Mouse (Mus musculus) spleen, postnatal 36 days (tissue): ENCODE measurements around the gene Rc3h1.
"Not testable (repeated sequence)": the region's sequence is repeated elsewhere in the genome, so short reads cannot be mapped to it uniquely, and the experiment has no call there.

ENCODE experiments used
- DNase-seq, 2 experiments: peaks; one replicate each; pipeline ENCODE4 v3.0.0; 2022; ENCODE audit warnings: low spot score in 2 of 2, mixed read lengths in 1 of 2

Rc3h1 gene

DNA sequence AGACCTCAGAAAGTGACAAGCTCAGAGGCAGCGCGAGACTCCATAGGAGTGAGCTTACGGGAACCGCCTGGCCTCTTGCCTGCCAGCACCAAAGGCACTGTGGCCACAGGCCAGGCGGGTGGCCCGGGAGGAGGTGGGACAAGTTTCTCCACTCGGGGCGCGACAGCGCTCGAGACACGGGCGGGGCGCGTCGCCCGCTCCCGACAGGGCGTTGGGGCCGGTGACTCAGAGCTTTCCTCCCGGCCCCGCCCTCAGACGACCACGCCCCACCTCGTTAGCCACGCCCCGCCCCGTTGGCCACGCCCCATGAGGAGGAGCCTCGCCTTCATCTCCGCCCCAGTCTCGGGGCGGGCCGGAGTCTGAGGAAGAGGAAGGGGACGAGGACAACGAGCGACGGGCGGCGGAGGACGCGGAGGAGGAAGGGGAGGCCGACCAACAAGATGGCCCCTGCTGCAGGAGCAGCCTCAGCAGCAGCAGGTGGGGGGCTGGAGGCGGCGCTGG, at the start of gene Rc3h1:
Rc3h1 (plus strand) TSS at position 362 of the 501 bp plus-strand sequence.
- peak; percentile 96 to 97 for DNase-seq

DNA sequence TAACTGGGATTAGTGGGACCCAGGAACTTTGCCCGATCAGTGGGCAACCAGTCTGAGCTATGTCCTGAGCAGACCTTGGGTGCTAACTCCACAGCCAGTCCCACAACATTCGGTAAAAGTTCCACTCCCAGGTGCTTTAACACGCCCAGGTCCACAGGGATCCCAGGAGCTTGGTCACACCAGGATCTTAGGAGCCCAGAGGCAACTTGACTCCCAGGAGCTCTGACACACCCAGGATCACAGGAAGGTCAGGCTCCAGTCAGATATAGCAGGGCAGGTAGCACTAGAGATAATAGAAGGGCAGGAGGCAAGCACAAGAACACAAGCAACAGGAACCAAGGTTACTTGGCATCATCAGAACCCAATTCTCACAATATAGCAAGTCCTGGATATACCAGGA, 48.1 kb upstream of the Rc3h1 start:
- no peak for DNase-seq

DNA sequence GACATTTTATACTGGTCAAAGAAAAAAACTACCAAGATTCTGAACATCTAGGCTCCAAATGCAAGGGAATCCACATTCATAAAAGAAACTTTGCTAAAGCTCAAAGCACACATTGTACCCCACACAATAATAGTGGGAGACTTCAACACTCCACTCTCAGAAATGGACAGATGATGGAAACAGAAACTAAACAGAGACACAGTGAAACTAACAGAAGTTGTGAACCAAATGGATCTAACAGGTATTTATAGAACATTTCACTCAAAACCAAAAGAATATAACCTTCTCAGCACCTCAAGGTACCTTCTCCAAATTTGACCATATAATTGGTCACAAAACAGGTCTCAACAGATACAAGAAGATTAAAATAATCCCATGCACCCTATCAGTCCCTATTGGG, 46.3 kb upstream of the Rc3h1 start:
- not testable (repeated sequence) for DNase-seq

DNA sequence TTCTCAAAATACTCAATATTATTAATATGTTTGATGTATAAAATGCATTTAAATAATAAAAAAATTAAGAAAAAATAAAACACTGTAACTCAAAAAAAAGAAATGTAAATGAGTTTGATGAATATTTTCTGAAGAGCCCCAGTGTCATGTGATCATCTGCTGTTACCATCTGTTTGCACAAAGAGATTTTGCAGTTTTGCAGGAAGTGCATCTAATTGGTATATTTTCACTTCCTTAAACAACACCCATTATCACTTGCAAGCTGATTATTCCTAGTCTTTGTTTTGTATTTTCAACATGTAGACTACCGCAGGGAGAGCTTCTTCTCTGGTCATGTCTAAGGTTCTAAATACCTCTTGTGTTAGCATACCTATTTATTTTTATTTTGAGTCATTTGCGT, 45.1 kb upstream of the Rc3h1 start:
- DNase-seq: peak; percentile 14 to 39

DNA sequence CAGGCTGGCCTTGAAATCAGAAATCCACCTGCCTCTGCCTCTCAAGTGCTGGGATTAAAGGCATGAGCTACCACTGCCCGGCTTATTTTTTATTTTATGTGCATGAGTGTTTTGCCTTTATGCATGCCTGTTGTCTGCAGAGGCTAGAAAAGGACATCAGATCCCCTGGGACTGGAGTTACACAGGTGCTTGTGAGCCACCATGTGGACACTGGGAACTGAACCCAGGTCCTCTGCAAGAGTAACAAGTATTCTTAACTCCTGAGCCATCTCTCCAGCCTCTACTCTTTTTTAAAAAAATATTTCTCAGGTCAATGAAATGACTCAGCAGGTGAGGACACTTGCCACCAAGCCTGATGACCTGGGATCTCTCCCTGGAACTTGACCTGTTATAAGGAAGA, 44.6 kb upstream of the Rc3h1 start:
- no peak for DNase-seq

DNA sequence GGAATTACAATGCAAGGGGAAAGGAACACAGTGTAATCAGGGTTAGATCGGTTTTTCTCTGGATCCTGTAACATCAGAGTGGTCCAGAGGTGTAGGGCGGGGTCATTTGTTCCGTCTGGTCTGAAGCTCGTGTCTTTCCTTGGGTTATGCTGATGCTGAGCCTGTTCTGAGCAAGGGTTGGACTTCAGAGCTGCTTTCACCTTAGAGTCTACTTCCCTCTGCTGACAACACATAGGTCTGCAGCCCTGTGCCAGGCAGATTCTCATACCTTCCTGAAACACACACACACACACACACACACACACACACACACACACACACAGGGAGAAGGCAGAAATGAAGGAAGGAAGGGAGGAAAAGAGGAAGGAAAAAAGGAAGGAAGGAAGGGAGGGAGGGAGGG, 43.2 kb upstream of the Rc3h1 start:
- DNase-seq: peak; percentile 40 to 43

DNA sequence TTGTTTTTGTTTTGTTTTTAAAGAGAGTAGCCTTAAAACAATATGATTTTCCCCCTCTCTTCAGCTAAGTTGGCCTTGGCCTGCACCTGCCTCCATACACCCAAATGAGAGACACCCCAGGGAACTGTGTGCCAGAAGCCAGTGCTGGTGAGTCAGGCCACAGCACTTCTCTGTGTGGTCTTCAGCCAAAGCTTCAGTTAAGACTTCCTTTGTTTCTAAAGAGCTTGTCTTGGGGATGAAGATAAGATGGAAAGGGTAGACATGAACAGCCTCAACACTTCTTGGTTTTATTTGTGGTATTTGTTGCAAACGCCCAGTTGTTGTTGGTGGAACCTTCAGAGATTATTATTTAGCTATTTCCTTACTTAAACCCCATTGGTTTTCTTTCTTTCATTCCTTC, 31.5 kb upstream of the Rc3h1 start:
- no peak for DNase-seq

DNA sequence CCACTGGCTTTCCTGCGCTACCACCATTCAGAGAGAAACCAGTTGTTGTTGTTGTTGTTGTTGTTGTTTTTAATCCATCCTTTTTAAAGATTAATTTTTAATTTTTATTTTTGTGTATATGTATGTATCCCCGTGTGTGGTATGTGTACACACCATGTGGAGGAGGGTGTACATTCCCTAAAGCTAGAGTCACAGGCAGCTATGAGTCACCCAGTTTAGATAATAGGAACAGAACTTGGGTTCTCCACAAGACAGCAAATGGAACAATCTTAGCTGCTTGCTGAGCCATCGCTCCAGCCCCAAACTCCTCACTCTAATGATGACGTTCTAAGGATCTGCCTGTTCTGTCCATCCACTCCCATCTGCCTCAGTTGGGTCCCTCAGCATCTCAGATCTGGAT, 29.2 kb upstream of the Rc3h1 start:
- DNase-seq: no peak

DNA sequence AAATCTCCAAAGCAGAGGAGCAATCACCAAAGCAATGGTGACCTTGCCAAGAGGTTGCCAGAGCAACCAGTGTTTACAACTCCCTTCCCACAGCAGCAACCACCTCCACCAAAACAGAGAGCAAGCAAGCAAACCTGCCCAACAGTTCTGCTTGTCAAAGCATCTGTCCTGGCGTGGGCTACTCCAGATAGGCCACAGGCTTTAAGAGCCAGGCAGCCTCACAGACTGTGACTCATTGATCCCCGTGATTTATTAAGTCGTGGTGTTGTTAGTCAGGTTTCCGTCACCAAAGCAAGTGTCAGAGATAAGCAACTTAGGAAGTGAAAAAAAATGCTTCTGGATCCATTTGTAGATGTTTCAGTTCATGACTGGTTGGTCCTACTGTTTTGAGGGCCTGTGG, 27.7 kb upstream of the Rc3h1 start:
- no peak for DNase-seq

DNA sequence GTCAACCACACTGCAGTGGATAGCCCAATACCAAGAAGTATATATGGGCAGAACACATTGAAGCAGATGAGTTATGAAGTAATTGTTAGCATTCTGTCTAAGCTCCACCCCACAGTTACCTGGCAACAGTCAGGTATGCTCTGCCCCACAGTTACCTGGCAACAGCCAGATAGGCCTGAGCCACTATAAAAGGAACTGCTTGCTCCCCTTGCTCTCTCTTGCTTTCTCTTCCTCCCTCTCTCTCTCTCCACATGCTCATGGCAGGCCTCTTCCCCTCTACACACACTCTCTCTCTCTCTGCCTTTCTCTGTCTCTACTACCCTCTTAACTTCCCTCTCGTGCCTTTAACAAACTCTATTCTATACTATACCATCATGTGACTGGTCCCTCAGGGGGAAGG, 24.8 kb upstream of the Rc3h1 start:
- not testable (repeated sequence) for DNase-seq

DNA sequence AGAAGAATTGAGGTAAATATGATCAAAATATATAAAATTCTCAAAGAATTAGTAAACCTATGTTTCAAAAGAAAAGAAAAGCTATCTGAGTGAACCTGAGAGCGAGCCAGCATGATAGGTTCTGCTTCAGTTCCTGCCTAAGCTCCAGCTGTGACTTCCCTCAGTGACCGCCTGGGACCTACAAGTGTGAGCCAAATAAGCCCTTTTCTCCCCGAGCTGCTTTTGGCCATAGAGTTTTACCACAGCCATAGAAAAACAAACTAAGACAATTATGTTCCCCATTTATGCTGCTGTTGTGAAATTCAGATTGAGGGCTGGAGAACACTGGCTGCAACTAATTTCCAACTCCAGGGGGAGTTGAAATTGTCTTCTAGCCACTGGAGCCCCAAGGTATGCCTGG, 24.2 kb upstream of the Rc3h1 start:
- DNase-seq: no peak

DNA sequence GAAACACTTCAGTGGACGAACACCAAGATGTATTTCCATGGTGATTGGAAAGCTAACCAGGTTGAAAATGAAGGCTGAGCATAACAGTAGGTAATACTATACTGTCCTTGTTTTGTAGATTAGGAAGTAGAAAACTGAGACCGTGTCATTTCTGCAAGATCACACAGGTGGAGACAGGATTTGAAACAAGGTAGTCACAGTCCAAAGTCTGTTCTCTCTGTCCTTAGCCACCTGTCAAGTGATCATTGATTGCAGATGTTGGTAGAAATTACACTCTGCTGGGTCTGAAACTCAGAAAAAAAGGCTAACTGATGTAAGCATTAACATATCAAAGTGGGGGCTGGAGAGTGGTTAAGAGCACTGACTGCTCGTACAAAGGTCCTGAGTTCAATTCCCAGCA, 21.9 kb upstream of the Rc3h1 start:
- DNase-seq: no peak

DNA sequence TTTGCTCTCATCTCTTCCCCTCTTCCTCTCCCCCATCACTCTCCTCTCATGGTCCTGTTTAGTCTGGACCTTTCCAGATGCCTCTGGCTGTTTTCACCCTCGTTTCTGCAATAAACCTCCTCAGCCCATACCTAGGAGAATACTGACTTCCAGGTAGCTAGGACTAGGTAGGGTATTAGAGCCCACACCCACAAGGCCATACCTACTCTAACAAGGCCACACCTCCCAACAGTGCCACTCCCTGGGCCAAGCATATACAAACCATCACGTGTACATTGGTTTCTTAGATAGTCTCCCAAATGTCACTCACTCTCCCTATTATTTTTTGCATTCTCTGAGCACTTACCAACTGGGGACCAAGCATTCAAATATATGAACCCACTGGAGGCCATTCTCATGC, 21.2 kb upstream of the Rc3h1 start:
- DNase-seq: no peak

DNA sequence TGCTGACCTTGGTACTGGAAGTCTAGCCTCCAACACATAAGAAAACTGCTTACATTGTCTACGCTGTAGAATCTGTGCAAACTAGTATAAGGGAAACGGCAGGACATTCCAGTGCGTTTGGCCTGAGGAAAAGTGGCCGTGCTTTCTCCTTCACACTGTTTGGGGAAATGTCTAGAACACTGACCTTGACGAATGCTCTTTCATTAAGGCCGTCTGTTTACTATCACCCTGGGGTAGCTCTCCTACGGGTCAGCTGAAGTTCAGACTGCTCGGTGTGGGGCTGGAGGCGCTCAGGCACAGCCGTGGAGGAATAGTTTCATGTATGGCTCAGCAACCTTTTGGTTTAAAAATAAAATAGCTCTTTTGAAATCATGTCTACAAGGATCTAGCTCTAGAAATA, 6.5 kb upstream of the Rc3h1 start:
- no peak for DNase-seq

DNA sequence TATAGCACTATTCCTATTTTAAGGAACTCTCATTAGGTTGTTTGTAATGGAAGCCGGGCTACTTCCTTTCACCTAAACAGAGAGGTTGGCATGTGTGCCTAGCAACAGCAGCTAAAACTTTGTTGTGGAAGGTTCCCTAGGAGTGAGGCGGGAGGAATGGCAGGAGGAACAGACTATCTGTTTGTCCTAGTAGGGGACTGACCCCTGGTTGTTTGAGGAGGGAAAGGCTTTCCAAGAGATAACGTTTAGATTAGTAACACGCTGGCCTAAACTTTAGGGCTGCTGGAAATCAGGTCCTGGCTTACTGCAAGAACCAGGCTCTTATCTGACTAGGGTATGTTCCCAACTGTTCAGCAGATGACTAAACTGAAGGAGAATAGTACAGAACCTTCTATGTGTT, 2.2 kb upstream of the Rc3h1 start:
- DNase-seq: no peak

DNA sequence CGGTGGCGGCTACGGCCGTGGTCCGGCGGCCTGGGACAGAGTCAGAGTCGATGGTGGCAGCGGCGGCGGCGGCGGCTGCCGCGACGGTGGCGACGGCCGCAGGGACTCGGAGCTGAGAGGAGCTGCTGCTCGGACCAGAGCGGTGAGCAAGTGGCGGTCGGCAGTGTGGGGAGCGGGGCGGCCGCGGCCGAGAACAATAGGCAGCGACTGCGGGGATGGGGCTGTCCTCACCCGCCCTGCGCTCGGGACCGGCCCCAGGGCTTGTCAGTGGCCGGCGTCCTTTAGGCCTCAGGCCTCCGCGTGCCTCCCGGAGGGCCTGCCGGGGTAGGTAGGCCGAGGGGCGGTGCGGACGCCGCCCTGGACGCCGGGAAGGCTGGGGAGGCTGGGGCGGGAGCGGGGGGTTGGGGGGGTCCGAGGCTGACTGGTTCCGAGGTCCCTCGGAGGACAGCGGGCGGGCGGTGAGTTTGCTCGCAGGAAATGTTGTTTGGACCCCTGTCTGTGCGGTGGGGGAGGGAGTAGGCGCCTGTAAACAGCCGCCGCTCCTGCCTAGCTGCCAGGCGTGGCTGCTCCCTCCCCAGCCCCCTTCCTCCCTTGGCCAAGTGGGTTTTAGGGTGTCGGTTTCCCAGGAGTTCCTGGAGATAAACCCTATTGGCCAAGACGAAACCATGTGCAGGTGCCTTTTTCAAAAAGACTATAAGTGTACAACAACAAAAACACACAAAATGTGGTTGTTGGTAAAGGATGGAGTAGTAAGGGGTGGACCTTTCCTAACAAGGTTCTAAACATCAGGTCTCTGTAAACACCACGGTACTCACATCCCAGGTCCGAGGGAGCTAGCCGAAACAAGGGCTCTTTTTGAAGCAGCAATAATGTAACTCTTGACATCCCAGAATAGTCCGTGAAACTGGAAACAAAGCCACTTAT, 602 bp downstream of the Rc3h1 start:
- DNase-seq: peak; percentile 42 to 43

DNA sequence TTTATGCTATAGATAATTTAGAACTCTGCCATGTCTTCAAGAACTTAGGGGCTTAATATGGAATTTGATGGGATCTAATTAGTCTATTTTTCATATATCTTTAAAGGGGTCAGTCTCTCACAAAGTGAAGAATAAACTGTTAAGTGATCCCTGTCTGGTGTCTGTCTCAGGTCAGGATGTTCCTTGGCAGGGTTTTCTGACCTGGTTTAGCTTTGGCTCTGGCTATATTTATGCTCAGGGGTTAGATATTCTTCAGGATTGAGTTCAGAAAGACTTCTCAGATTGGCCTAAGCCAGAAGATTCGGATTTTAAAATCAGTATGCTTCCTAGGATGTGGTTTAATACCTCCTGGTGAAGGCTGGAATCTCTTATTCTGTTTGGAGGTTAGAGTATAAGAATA, 4.0 kb downstream of the Rc3h1 start:
- no peak for DNase-seq

DNA sequence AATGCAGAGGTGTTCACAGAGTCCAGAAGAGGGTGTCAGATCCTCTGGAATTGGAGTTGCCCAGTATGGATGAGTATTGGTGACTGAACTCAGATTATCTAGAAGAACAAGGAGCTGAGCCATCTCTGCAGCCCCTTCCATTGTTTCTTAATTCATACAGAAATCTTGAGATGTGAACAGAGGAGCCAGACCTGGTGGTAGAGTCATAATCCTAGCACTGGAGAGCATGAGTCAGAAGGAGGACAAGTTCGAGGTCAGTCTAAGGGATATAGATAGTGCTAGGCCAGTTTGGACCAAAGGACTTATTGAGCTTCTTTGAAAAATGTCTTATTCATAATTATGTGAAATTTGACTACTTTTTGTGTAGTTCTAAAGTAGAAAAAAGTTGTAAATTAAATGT, 4.6 kb downstream of the Rc3h1 start:
- DNase-seq: no peak

DNA sequence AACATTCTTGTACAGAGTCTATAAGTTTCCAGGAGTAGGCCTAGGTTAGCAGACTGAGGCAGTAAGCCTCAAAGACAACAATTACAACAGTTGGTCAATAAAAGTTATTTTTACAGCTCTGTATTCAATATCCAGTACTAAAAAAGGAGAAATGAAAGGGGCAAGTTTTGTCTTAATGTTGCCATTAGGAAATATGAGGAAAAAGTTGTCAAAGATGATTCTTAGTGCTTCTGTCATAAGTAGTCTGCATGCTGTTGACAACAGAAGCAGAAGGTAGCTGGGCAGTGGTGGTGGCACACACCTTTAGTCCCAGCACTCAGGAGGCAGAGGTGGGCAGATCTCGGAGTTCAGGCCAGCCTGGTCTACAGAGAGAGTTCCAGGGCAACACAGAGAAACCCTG, 13.2 kb downstream of the Rc3h1 start:
- DNase-seq: no peak

DNA sequence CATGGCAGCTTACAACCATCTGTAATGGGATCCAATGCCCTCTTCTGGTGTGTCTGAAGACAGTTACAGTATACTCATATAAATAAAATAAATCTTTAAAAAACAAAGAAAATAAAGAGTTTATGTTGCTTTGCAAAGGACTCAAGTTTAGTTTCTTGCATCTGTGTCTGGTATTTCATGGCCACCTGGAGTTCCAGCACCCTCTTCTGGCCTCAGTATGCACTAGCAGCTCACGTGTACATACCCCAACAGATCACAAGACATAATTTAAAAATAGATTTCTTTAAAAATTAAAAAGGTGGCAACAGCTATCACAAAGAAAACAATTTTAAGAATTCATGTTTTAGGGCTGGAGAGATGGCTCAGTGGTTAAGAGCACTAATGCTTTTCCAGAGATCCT, 15.7 kb downstream of the Rc3h1 start:
- no peak for DNase-seq

DNA sequence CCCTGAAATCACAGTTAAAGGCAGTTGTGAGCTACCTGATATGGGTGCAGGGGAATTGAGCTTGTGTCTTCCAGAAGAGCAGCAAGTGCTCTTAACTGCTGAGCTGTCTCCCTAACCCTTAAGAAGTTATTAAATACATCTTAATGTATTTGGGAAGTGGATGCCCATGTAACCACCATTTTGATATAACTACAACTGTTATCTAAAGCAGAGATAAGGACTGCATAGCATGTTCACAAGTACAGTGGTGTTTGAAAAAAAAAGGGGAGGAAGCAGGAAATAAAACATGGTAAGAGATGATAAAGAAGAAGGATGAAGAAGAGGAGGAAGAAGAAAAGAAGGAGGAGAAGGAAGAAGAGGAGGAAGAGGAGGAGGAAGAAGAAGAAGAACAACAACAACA, 25.1 kb downstream of the Rc3h1 start:
- DNase-seq: no peak

DNA sequence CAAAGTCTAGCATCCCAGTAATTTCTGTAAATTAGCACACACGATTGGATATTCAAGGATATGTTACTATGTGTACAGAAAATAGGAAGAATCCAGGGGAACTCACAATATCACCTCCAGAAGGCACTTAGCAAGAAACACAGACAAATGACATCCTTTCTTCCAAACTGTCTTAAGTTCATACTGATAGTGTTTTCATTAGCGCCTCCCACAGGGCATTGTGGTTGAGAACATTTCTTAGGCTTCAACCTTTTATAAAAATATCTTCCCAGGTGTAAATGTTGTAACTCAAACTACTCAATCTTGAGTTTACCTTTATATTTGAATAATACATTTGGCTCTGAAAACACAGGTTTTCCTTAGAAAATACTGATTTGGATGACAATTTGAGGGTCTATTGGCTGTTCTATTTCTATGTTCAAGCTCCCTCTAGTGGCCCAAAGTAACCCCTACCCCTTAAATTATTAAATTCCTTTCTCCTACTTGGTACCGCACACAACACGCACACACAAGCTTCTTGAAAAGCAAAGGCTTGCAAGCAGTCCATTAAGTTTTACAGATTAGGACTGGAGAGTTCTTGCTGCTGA, 27.8 kb downstream of the Rc3h1 start:
- peak in 1 of 2 experiments; percentile 17 for DNase-seq

DNA sequence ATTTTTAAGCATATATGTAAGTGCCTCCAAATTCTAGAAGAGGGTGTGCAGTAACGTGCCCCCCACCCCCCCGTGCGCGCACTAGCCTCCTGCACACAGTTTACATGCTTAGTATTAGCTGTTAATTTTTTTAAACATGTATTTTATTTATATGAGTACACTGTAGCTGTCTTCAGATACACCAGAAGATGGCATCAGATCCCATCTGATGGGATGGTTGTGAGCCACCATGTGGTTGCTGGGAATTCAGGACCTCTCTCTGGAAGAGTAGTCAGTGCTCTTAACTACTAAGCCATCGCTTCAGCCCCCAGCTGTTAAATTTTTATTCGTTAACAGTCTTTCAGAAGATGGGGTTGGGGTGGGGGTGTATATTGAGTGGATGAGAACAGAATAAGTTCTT, 29.3 kb downstream of the Rc3h1 start:
- DNase-seq: no peak
